Mouse (Mus musculus) left cerebral cortex, postnatal 4 days (tissue): ENCODE results near the gene 2210408I21Rik. TPM values are rescaled to one million over a fixed set of nuclear protein-coding genes. Genes with fewer than 3 reads are reported as not detected.

ENCODE experiments used
- DNase-seq: peaks from one replicate; pipeline ENCODE4 v3.0.0-alpha.2; 2022
- intact Hi-C: fragments of 180-260 bp; cut with DNase I; formaldehyde crosslinking; loops from one replicate; pipeline ENCODE4 v1.15.1; 2025
- total RNA-seq, 2 experiments: library from RNA; stranded (reverse); gene quantifications; 2 replicates each; pipeline ENCODE4 v1.2.3; 2021

Gene 2210408I21Rik
- total RNA-seq, 2 experiments from 2014 or later, result 24.1 to 24.4 TPM

DNA sequence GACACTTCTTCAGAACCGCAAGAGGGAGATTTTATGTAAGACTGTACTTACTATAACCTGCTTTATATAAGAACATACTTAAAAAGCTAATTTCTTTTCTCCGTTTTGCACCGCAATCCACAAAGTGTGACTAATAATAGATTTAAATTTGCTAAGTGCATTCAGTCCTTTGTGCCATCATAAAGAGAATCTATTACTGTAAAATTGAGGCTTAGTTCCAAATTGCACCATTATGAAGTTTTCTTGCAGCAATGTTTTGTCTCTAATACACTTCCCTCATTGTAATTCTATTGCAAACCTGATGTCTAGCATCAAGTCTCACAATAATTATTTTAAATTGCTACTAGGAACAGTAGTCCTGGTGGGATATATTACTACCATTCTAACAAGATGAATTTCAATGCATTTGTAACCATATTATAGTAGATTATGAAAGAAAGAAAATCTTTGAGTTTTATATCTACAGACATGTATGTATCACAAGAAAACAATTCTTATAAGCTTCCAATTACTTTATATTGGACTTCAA, 334.8 kb downstream of the 2210408I21Rik start:
- intact Hi-C loops, result no loop called here
- DNase-seq, result no peak

DNA sequence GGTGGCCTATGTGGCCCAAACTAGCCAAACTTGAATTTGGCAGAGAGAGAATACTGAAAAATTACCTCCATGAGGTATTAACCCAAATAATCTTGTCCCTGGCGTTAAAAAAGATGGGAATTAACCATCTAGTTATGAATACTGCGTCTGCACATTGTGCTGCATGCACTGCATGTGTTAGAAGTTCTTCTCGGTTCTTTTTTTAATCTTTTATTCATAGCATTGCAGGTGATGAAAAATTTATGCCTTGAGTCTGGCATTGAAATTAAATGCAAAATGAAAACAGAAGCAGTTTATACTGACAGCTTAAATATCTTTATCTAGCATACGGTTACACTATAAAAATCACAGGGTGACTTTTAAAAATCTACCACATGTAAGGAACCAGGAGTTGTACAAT, 341.1 kb downstream of the 2210408I21Rik start:
- DNase-seq, result no peak
- intact Hi-C loops, result no loop called here

DNA sequence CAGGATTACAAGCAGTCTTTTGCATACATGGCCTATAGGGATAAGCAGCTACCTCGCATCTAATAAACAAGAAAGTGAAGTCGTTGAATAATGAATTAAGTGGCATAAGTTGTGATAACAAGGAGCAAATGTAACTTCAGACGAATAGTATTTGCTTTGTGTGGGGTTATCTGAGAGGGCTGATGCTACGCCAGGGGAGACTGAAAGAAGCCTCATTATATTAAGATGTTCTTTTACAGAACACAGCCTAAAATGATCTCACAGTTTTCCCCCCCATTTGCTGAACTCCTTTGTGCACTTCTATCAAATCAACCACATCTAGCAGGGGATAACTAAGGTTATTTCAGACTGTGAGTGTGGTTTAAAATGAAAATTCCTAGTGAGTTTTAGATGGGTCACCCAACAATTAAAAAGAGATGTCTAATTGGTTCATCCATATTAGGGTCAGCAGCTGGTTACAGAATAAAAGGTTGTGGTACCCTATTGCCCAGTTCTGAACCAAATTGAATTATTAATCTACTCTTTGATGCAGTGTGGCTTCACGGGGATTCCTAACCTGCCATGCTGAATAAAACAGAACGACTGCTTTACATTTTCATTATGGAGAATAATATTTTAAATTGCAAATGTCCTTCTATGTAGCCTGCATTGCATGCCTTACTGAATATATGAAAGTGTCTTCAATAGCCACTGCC, 343.2 kb downstream of the 2210408I21Rik start:
- no peak for DNase-seq
- intact Hi-C loops, result no loop called here

DNA sequence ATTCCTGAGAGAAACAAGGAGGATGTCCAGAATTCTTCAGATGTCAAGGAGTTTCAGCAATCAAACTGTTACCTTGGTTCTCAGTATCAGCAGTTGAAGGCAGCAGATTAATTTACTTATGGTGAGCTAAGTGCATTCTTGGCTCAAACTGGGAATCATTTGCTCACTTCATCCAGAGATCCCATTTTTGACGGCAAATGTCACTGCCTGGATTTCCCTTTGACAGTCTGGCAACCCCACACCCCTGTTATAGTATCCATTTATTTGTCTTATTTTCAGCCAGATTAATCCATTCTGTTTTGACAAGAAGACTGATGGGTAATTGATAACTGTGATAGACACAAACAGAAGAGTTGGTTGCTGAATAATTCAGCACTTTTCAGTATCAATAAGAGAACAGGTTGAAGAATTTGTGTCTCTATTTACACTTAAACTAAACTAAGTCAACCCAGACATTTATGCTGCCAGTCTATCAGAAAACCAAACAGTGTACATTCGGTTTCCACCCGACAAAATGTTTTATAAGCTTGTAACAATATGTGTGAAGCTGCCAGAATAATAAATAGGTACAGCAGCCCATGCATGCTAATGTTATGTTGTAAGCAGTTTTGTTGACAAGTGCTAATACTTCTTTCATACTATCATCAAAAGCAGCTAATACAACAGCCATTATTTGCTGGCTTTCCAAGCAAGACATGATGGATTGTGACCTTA, 354.8 kb downstream of the 2210408I21Rik start:
- no peak for DNase-seq

DNA sequence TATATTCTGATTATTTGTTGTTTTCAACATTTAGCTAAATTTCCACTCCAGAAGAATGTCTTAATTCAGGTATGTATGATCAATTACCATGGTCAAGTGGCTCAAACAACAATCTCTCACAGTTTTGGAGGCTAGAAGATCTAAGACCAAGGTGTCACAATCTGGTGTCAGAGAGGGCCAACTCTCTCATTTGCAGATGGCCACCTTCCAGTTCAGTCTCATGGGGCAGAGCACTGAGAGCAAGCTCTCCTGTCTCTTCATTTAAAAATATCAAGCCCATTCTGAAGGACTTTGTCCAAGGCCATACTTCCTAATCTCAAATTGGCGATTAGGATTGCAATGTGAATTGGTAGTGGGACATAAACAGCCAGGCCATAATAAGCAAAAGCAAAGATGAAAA, 378.7 kb downstream of the 2210408I21Rik start:
- DNase-seq, result peak; percentile 31
- intact Hi-C loops, result no loop called here

More for the DNA sequence above, 354.8 kb downstream of the 2210408I21Rik start:
- intact Hi-C loops, result no loop called here

GRCm38 (mm10) chr13:77528960-77529699, 393.8 kb downstream of the 2210408I21Rik start:
- intact Hi-C loops, result no loop called here
- DNase-seq, result no peak

DNA sequence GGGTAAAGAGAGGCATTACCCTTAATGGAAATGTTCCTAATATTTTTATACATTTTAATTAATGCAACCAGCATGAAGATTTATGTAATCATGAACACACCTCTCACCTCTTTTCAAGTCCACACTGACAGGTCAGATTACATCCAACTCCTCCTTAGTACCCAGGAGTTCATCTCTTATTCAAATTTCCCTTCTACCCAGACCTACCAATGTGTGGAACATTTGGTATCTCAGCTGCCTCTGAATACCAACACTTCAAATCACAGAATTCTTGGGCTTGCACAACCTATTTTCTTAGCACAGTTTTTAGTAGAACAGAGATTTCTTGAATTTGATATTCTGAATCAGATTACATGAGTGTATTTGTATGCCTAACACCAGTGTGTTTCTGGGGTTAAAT, 394.4 kb downstream of the 2210408I21Rik start:
- DNase-seq, result no peak
- intact Hi-C loops, result no loop called here

DNA sequence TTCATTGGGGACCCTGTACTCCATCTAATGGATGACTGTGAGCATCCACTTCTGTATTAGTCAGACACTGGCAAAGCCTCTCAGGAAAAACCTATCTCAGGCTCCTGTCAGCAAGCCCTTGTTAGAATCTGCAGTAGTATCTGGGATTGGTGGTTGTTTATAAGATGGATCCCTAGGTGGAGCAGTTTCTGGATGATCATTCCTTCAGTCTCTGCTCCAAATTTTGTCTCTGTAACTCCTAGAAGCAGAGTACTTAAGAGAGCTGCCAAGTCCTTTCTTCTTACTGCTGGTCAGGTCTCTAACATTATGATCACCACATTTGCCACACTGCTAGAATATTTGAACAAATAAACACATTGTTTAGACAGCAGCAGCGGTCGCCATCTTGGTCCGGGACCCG, 402.1 kb downstream of the 2210408I21Rik start:
- intact Hi-C loops, result no loop called here
- DNase-seq, result no peak

GRCm38 (mm10) chr13:77547486-77548385, 412.4 kb downstream of the 2210408I21Rik start:
- intact Hi-C loops, result no loop called here
- DNase-seq, result no peak

DNA sequence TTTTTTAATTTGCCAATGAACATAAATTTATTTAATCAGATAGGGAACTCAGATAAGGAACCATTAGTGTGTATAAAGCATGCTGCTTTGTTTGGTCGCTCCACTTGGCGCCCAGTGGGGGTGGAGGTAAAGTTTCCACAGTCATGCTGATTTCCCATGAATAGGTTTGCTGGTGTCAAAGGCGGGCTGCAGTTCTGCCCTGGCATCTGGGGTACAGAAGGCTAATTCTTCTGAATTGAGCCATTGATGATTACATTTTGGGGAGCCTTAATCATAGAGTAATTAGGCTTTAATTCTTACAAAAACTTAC, 413.0 kb downstream of the 2210408I21Rik start:
- intact Hi-C loops, result no loop called here
- peak; percentile 35 for DNase-seq

- no peak for DNase-seq
- intact Hi-C loops, result no loop called here
Observed at GRCm38 (mm10) chr13:77548750-77549149, 413.4 kb downstream of the 2210408I21Rik start.

GRCm38 (mm10) chr13:77594011-77594410, 458.7 kb downstream of the 2210408I21Rik start:
- no peak for DNase-seq
- intact Hi-C loops, result no loop called here

- DNase-seq, result no peak
- intact Hi-C loops, result no loop called here
Observed at GRCm38 (mm10) chr13:77615346-77615745, 480.0 kb downstream of the 2210408I21Rik start.

Other genes with a start within 250 kb of the 2210408I21Rik start
- gene Slf1, start 67 bp upstream of the 2210408I21Rik start, total RNA-seq, result 10 to 100 TPM; 39.2 to 42.4 TPM